Mouse (Mus musculus) frontal cortex, postnatal 25 days (tissue): Measurements from ENCODE around the gene Nacc1.
A peak's percentile ranks its signal among the peaks of the same experiment; 100 is the strongest.
"Not testable (repeated sequence)": the region's sequence is repeated elsewhere in the genome, so short reads cannot be mapped to it uniquely, and the experiment has no call there.

Experiments
- DNase-seq, 2 experiments: peaks; one replicate each; pipeline ENCODE4 v3.0.0; 2022; ENCODE audit warnings: low spot score in 2 of 2

Gene Nacc1

DNA sequence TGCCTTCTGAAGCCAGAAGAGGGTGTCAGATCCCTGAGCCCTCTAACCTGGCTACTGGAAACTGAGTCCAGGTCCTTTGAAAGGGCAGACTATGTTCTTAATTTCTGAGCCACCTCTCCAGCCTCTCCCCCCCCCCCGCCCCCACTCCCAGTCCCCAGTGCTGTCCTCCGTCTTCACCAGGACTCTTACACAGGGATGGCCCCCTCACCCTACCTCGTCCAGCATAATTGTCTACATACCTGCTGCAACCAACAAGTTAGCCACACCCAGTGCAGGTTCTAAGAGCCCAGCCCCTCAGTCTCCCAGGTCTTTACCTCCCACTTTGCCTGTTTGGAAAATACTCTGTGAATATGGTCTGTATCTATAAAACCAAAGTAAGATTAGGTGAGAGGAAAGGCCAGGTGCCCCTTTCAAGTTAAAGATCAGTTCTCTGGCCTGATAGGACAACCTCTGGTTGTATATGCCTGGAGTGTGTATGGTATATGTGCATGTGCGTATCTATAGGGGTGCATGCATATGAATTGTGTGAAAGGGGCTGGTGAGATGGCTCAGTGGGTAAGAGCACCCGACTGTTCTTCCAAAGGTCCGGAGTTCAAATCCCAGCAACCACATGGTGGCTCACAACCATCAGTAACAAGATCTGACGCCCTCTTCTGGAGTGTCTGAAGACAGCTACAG lies 46.9 kb downstream of the Nacc1 start:
- DNase-seq = no peak

DNA sequence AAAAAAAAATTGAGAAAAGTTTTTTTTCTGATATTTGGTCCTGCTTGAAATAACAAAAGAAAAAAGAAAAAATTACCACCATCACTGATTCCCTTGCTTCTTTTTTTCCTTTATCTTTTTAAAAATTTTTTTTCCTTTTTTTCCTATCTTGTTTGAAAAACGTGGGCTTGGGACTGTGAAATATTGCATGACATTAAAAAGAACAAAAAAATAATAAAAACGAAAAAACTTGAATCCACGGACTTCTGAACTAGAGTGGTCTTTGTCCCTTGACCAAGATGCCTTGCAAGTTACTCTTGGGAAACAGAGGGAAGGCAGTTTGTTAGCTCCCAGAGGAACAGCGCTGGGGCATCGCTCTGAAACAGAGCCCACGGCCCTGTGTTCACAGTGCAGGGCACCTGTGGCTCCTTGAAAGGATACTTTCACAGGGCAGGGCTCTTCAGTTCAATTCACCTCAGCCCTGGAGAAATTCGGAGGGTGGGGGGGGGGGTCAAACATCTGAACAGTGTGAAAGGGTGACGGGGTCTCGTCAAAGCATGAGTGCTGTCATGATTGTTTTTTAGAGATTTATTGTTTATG lies 47.6 kb downstream of the Nacc1 start:
- DNase-seq = no peak

DNA sequence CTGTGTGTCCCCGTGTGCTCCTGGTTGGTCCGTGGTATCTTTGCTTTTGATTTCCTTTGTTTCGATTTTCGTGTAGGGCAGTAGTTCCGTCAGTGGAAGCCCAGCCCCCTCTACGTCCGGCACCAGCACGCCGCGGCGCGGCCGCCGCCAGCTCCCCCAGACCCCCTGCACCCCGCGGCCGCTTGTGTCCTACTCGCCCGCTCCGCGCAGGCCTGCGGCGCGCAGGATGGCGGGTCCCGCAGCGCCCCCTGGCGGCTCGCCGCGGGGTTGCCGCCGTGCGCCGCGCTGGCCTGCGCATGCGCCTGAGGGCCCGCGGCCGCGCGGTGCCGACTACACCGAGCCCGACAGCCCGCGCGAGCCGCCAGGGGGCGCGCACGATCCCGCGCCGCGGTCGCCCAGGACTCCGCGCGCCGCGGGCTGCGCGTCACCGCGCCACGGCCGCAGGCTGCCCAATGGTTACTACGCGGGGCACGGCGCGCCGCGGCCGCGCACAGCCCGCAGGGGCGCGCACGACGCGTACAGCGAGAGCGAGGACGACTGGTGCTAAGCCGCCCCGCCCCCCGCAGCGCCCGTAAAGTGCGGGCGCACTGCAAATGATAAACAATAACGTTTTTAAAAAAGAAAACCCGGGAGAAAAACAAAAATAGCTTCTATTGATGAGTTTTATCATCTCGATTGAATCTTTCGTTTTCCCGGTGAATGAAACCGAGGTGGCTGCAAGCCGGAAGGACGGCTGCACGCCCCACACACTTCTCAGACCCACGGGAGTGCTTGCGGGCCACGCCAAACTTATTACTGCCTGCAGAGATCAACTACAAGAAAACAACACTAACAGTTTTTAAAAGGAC lies 48.3 kb downstream of the Nacc1 start:
- DNase-seq = peak; percentile 86 to 92

DNA sequence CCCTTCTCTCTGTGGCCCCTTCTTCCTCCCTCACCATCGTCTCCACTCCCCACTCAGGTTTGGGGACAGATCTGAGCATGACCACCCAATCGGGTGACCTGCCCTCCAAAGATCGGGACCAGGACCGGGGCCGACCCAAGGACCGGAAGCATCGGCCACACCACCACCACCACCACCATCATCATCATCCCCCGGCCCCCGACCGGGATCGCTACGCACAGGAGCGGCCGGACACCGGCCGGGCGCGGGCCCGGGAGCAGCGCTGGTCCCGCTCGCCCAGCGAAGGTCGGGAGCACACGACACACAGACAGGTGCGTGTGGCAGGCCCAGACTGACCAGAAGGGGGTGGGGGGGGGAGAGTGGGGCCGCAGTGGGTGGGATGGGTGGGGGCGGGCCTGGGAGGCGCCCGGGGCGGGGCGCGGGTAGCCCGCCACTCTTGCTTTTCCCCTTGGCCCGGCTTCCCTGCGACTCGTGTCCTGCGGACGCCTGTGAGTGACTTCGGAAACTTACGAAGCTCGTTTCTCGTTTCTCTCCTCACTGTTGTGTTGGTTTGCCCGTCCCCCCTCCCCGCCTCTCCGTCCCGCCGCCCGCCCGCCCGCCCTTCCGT lies 49.0 kb downstream of the Nacc1 start:
- DNase-seq = no peak

DNA sequence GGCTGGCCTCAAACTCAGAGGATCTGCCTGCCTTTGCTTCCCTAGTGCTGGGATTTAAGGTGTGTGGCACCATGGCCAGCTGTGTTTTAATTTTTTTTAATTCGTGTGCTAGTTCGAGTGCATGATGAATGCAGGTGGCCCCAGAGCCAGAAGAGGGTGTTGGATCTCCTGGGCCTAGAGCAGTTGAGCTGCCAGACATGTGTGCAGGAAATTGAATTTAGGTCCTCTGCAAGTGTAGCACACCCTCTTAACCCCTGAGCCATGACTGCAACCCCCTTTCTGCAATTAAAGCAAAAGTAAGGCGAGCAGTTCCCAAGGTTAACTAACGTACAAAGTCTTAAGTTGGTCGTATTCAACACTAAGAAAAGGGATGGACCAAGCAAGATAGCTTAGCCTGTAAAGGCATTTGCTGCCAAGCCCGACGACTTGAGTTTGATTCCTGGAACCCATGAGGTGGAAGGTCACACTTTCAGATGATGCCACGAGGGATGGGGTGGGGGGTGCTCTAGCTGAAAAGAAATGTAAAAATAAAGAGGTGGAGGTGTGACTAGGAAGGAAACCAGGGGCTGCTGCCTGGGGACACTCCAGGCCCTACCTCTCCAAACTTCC lies 49.6 kb downstream of the Nacc1 start:
- no peak for DNase-seq

DNA sequence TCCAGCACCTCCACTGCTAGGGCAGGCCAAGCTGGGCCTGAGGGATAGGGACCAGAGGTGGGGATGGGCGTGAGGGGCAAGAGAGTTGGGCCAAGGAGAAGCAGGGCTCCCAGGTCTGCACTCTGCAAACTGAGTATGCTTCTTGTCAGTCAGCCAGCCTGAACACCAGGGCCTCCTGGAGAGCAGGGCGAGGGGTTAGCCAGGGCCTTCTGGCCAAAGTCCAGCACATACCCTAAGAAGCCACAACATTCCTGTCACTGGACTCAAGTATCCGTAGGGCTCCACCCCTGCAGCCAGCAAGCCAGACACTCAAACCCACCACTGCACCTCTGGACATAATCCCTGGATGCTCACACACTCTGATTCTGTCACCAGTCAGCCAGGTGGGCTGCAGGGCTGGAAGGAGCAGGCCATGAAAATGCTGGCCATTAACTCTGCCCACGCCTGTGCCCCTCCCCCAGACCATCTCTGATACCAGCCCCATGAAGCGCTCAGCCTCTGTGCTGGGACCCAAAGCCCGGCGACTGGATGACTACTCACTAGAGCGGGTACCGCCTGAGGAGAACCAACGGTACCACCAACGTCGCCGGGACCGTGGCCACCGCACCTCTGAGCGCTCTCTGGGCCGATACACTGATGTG lies 51.5 kb downstream of the Nacc1 start:
- no peak for DNase-seq

DNA sequence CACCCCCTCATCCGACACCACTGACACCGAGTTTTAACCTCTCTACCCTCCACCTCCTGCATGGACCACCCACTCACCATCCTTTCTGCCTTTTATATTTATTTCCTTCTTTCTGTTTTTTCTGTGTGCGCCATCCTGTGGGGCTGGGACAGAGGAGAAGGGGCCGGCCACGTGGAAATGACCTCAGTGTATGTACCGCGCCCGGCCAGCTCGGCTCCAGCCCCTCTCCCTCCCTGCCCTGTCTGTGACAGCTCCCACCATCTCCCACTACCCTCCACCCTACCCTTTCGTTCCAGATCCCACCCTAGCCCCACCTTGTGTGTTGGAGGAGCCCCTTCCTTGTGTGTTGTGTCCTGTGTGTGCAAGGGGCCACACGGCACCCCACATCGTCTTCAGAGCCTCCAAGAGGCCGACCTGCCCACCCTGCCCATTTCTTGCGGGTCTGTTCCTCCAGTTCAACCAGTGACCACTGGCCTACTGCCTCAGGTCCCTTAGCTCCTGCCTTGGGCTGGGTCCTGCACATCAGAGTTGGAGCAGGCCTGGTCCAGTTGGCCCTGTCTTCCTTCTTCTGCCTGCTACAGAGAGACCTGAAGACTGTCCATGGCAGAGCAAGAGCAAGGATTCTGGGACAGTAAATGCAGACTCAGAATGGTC lies 52.1 kb downstream of the Nacc1 start:
- no peak for DNase-seq

DNA sequence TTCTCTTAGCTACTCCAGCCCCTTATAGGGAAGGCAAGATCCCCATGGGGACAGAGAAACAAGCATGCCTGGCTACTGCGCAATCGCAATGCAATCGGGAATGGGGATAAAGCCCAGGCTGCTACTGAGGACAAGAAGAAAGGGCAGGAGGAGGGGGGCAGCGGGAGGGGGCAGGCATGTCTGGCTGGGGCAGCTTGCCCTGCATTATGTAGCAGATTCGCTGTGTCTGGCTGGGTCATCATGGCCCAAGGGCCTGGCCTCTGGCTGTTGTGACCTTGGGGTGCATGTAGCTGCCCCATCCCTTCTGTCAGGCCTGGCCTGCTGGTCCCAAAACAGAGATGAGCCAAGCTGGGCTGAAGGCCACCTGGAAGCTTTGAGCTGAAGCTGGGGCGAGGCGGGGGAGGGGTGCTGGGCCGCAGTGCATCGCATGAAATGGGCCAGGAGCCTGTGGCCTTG lies 52.8 kb downstream of the Nacc1 start:
- no peak for DNase-seq

DNA sequence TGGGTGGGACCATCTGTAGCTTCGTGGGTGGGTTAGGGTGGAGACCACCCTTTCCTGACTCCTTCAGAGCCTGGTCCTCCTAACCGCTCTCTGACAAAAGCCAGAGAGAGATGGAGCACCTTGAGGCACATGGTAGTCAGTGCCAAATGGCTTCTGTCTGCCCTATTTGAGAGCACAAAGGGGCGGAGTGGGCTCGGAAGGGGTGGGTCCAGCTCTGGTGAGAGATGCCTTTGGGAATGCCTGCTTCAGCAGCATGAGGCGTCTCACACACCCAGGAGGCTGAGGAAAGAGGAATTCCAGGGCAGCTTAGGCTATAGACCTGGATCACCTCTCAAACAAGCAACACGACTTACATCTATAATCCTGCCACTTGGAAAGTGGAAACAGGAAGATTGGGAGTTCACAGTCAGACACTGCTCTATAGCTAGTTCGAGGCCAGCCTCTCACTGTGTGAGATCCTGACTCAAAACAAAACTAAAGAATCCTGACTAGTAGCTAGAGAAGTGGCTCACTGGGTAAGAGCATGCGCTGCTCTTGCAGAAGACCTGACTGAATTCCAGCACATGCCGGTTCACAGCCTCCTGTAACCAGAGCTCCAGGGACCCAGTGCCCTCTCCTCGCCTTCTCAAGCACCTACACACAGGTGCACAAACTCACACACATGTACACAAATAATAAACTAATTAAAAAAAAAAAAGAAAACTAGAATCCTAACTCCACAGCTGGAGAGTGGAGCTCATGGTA lies 53.6 kb downstream of the Nacc1 start:
- no peak for DNase-seq

DNA sequence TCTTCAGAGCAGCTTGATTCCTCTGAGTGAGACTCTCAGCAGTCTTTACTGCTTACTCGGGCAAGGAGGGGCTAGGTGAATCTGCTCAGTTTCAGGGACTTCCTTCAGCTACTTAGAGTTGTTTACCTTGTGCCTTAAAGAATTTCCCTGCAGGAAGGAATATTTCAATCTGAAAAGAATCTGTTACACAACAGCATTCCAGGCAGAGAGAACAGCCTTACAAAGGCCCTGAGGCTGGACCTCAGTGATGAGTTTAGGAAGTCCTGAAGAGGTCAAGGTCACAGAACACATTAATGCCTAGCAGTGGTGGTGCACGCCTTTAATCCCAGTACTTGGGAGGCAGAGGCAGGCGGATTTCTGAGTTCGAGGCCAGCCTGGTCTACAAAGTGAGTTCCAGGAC lies 55.8 kb downstream of the Nacc1 start:
- DNase-seq = no peak

DNA sequence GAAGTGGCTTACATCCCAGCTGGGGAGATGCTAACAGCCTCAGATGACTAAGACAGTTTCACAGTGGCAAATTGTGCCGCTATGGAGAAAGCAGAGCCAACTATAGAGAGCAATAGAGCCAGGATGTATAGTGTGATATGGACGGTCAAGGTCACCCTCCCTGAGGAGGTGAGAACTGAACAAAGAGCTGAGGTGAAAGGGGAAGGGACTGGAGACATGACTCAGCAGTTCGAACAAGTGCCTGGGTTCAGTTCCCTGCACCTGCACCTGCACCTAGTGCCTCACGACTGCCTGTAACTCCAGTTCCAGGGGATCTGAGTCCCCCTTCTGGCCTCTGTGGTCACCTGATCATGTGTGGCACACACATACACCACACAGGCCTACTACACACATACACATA lies 57.5 kb downstream of the Nacc1 start:
- no peak for DNase-seq

DNA sequence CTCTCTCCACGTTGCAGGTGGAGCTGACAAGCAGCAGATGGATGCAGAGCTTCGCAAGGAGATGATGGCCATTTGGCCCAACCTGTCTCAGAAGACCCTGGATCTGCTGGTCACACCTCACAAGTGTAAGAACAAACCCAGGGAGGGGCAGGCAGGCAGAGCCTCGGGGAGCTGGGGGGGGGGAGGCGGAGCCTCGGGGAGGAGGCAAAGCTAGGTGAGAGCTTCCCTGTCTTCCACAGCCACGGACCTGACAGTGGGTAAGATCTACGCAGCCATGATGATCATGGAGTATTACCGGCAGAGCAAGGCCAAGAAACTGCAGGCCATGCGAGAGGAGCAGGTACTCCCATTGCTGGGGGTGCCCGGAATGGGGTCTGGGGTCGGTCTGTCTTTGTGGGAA lies 58.1 kb downstream of the Nacc1 start:
- DNase-seq = no peak

DNA sequence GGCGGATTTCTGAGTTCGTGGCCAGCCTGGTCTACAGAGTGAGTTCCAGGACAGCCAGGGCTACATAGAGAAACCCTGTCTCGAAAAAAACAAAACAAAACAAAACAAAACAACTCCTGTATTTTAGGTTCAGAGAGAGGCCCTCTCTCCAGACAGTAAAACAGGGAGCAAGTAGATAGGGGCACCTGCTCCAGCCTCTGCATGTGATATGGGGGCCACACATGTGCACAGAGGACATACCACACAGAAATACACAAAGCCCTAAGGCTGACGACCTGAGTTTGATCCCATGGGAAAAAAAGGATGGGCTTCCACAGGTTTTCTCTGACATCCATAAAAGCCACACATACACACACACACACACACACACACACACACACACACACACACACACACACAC lies 64.2 kb downstream of the Nacc1 start:
- DNase-seq = not testable (repeated sequence)

DNA sequence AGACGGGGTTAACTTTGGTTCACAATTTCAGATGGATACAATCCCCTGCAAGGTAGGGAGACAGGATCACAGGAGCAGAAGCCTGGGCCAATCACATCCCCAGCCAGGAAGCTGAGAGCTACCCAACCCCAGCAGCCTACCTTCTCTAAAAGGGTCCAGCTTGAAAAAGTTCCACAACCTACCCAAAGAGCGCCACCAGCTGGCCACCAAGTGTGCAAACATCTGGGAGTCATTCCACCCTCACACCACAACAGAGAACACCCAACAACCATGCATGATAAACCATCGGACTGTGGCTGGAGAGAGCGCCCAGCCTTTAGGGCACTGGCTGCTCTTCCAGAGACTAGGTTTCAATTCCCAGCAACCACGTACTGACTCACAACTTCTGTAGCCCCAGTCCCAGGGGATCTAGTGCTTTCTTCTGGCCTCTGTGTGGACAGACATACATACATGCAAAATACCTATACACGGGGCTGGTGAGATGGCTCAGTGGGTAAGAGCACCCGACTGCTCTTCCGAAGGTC lies 66.5 kb downstream of the Nacc1 start:
- DNase-seq = no peak
